Mouse (Mus musculus) kidney, postnatal 0 days (tissue): Measurements from ENCODE around the gene Bzw1. TPM values are rescaled to one million over a fixed set of nuclear protein-coding genes. Genes with fewer than 3 reads are reported as not detected.

ENCODE experiments used
- ATAC-seq: fragments of 200-750 bp; cut with Nextera tagmentation; replicated peaks from 2 replicates; pipeline ENCODE4 v1.8.0; 2017; ENCODE audit warnings: low read depth, moderate number of reproducible peaks, moderate TSS enrichment, moderate library complexity; ENCODE audit not compliant: low FRiP score
- DNase-seq: peaks from one replicate; pipeline ENCODE4 v3.0.0-alpha.2; 2016; ENCODE audit warnings: low spot score
- H3K27ac ChIP-seq: fragments of 300-500 bp; sonication (generic); 2 replicates; pipeline ENCODE4 v1.5.1; 2014; ENCODE audit warnings: mild to moderate bottlenecking
- H3K27me3 ChIP-seq: fragments of 300-500 bp; sonication (generic); 2 replicates; pipeline ENCODE4 v1.6.1; 2014; ENCODE audit warnings: low read length, mixed read lengths; ENCODE audit not compliant: insufficient read depth
- H3K36me3 ChIP-seq: fragments of 300-500 bp; sonication (generic); 2 replicates; pipeline ENCODE4 v1.6.1; 2014; ENCODE audit warnings: low read length, mixed read lengths; ENCODE audit not compliant: insufficient read depth
- H3K4me1 ChIP-seq: fragments of 300-500 bp; sonication (generic); replicated peaks from 2 replicates; pipeline ENCODE4 v1.6.1; 2014; ENCODE audit warnings: antibody characterized with exemption, low read length, mixed read lengths; ENCODE audit not compliant: insufficient read depth
- H3K4me2 ChIP-seq: fragments of 300-500 bp; sonication (generic); 2 replicates; pipeline ENCODE4 v1.6.1; 2014; ENCODE audit warnings: mild to moderate bottlenecking, low read length, moderate library complexity, mixed read lengths
- H3K4me3 ChIP-seq: fragments of 300-500 bp; sonication (generic); replicated peaks from 2 replicates; pipeline ENCODE4 v1.5.1; 2014; ENCODE audit warnings: low read depth, low read length
- H3K9ac ChIP-seq: fragments of 300-500 bp; sonication (generic); 2 replicates; pipeline ENCODE4 v1.6.1; 2014; ENCODE audit warnings: low read depth, low read length
- H3K9me3 ChIP-seq: fragments of 300-500 bp; sonication (generic); replicated peaks from 2 replicates; pipeline ENCODE4 v1.6.1; 2016; ENCODE audit warnings: low read length, inconsistent platforms, mixed read lengths
- CTCF ChIP-seq: IDR thresholded peaks from 2 replicates; pipeline ENCODE4 v1.5.1; 2016; ENCODE audit warnings: antibody characterized with exemption, low read depth, mild to moderate bottlenecking, moderate library complexity
- WGBS: fragments of 180-500 bp; shearing (Covaris S2); extraction: QIAGEN DNeasy Blood & Tissue Kit; methylation state at CpG from one replicate; pipeline ENCODE4 v1.1.7; 2014; 5-methylcytosine and 5-hydroxymethylcytosine counted together
- polyA plus RNA-seq: library from polyadenylated mRNA; unstranded; fragments of >200 nt; fragmentation: Nextera tagmentation; extraction: Ambion mirVana; gene quantifications from 2 replicates; pipeline ENCODE4 v1.2.1, GENCODE M21; 2015

Gene Bzw1
- polyA plus RNA-seq, 1 experiment from 2014 or later: 316 TPM

- Histone ChIP-seq H3K9me3 (no peaks in the 10 kb centered on the region), H3K27me3 (no peaks in the 10 kb centered on the region), H3K4me3 (no peak overlapping the region), H3K27ac (no peak overlapping the region), H3K4me1 (peaks cover 8% of the 10 kb centered on the region; the same call in 1 of the 2 replicates), H3K4me2 (no peak overlapping the region), H3K9ac (no peak overlapping the region), H3K36me3 (peaks cover 9% of the 10 kb centered on the region; the same call in 1 of the 2 replicates)
- ATAC-seq (no peak), DNase-seq (no peak)
- WGBS: 78% methylated on average over 7 of the region's 7 CpGs
- TF ChIP-seq CTCF: no peak
Observed at GRCm38 (mm10) chr1:58447766-58448165, 55.1 kb downstream of the Bzw1 start.

GRCm38 (mm10) chr1:58448396-58448795 lies 55.7 kb downstream of the Bzw1 start:
- Histone ChIP-seq H3K4me3 (no peak overlapping the region), H3K4me2 (no peak overlapping the region), H3K9me3 (no peaks in the 10 kb centered on the region), H3K27ac (no peak overlapping the region), H3K27me3 (no peaks in the 10 kb centered on the region), H3K36me3 (peaks cover 13% of the 10 kb centered on the region; the same call in 1 of the 2 replicates), H3K9ac (no peak overlapping the region), H3K4me1 (peaks cover 8% of the 10 kb centered on the region; the same call in 1 of the 2 replicates)
- DNase-seq (no peak), ATAC-seq (no peak)
- WGBS: 81% methylated on average over 7 of the region's 7 CpGs
- 0 out of 2 replicates have a peak, but pooled peaks have one; percentile 27 for TF ChIP-seq CTCF

- DNase-seq: no peak
- 83% methylated on average over 6 of the region's 6 CpGs for WGBS
- Histone ChIP-seq H3K36me3 (peaks cover 52% of the 10 kb centered on the region), H3K4me2 (no peak overlapping the region), H3K9ac (no peak overlapping the region), H3K27ac (peak overlapping the region; percentile 1; the same call in 1 of the 2 replicates), H3K9me3 (no peaks in the 10 kb centered on the region), H3K4me1 (no peaks in the 10 kb centered on the region), H3K4me3 (no peak overlapping the region), H3K27me3 (no peaks in the 10 kb centered on the region)
- ATAC-seq: no peak
- TF ChIP-seq CTCF: no peak
Observed at GRCm38 (mm10) chr1:58454316-58454715, 61.6 kb downstream of the Bzw1 start.

Other genes starting within 250 kb of the Bzw1 start
- 0.03 TPM in 1 of 2 replicates, not detected in the other for gene Aox4, start 182.5 kb upstream of the Bzw1 start, polyA plus RNA-seq
- 0.08 and 0.09 TPM in 2 replicates for gene Aox2, start 114.6 kb upstream of the Bzw1 start, polyA plus RNA-seq
- 171 and 175 TPM in 2 replicates for gene Clk1, start 31.2 kb downstream of the Bzw1 start, polyA plus RNA-seq
- gene Nif3l1, start 52.3 kb downstream of the Bzw1 start, polyA plus RNA-seq: 33.6 and 36.4 TPM in 2 replicates
- 52.6 and 53.3 TPM in 2 replicates for gene Ppil3, start 52.6 kb downstream of the Bzw1 start, polyA plus RNA-seq
- 23.4 and 23.9 TPM in 2 replicates for gene Orc2, start 112.2 kb downstream of the Bzw1 start, polyA plus RNA-seq
- 7.5 and 8.0 TPM in 2 replicates for gene Fam126b, start 193.4 kb downstream of the Bzw1 start, polyA plus RNA-seq
- 264 and 295 TPM in 2 replicates for gene Ndufb3, start 193.5 kb downstream of the Bzw1 start, polyA plus RNA-seq